Mouse (Mus musculus) left cerebral cortex, postnatal 14 days (tissue): ENCODE measurements around the gene Kl. TPM values are rescaled to one million over a fixed set of nuclear protein-coding genes. Genes with fewer than 3 reads are reported as not detected.

Experiments
- DNase-seq, 2 experiments: peaks; one replicate each; pipeline ENCODE4 v3.0.0; 2021 to 2022; ENCODE audit warnings: low spot score in 2 of 2, mixed read lengths in 1 of 2
- intact Hi-C: fragments of 180-260 bp; cut with DNase I; formaldehyde crosslinking; loops from one replicate; pipeline ENCODE4 v1.15.1; 2025
- long read RNA-seq, 2 experiments: library from polyadenylated mRNA; stranded (forward); transcript quantifications; one replicate each; pipeline ENCODE4 v2.0.0; 2021
- total RNA-seq, 2 experiments: library from RNA; stranded (reverse); gene quantifications; 2 replicates each; pipeline ENCODE4 v1.2.3; 2021

Gene Kl
- total RNA-seq: 1 to 10 TPM; 2.9 to 3.3 TPM
- long read RNA-seq, experiment 1: 0 reads
- long read RNA-seq, experiment 2, full-length matches to known transcripts: 1 of 4 reads
- long read RNA-seq, experiment 2, partial matches to known transcripts: 1 of 4 reads
- long read RNA-seq, experiment 2, other reads (novel, unspliced or antisense): 2 of 4 reads

DNA sequence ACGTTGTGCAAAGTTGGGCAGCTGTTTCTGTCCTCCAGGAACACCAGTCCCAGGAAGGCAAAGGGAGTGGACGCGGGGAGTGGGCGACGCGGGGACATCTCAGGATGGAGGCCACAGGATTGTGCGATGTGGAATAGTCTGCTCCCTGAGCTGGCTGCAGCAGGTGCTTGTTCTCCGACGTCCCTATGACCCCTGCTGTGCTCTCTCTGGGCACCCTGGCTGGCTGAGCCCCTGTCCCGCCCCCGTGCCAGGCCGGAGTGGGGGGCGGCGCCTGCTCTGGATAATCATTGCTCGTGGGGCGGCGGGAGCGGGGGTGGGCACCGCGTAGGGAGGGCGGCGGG, at the start of gene Kl:
Kl (plus strand) TSS at position 280 of the 341 bp plus-strand sequence.
- intact Hi-C loops: no loop called here
- no peak for DNase-seq

DNA sequence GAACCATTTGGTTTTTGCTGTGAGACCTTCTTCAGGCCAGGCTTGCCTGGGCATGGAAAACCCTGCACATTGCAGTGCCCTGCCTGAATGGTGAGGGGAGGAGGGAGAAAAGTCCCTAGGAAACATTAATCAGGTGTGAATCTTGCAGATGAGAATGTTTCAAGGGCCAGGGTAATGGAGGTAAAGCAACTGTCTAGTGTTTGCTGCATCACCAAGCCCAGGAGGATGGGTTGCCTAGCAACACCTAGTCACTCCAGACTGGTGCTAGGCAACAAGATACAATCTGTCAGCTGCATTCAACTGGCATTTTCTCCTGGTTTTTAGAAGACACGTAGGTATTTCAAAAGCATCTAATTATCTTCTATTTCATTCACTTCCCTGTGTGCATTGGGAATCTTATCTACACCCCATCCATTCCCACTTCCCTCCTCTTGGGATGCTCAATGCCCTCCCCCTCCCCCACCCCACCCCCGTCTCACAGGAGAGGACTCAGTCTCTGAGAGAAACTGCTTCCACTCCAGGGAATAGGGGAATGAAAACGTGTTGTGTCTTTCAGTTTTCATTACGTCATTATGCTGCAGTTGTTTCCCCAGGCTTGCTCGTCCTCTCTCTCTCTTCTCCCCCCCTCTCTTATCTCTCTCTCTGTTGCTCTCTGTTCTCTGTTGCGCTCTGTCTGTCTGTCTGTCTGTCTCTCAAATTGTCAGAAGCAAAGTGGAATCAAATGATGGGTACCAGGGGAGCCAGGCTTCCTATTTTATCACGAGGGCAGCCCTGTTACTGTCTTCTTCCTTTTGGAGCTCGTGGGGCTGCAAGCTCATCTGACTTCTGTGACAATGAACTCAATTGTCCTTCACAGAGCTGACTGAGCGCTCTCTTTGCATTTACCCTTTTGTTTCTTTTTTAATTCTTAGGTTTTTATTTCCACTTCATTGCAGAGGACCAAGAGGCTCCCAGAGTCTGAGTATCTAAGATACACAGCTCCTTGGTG, 46.1 kb upstream of the Kl start:
- peak; percentile 71 to 90 for DNase-seq
- intact Hi-C loops: no loop called here

DNA sequence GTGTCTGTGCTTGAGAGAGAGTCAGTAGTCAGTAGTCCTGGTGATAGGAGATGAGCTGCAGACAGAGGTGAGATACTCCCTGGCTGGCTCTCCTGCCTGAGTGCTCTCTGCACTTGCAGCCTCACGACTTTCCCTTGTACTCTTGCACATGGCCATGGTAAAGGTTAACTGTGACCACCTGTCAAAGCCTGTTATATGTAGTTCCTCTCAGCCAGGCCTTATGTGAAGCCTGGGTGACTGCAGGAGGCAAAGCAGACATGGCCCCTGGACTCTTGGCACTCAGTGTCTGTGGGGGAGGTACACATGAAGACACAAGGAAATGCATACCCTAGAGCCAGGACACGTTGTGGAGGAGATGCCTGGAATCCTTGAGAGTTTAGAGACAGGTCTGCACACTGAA, 40.3 kb upstream of the Kl start:
- intact Hi-C loops: no loop called here
- DNase-seq: no peak

DNA sequence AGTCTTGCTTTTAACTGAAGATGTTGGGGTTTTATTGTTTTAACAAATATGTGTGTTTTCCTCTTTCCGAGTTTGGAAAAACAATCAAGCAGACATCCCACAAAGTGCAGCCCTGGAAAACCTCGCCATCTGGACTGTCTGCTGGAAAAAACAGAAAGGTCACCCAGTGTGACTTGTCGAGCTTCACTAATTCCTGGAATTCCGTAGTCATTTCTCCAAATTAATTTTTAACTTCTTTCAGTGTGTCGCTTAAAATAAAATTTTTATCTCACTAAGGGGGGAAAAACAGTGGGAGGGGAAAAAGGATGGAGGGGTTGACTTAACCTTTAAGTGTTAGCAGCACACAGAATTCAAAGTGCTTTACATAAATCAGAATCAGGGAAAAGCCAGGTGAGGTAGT, 39.8 kb upstream of the Kl start:
- no peak for DNase-seq
- intact Hi-C loops: no loop called here

DNA sequence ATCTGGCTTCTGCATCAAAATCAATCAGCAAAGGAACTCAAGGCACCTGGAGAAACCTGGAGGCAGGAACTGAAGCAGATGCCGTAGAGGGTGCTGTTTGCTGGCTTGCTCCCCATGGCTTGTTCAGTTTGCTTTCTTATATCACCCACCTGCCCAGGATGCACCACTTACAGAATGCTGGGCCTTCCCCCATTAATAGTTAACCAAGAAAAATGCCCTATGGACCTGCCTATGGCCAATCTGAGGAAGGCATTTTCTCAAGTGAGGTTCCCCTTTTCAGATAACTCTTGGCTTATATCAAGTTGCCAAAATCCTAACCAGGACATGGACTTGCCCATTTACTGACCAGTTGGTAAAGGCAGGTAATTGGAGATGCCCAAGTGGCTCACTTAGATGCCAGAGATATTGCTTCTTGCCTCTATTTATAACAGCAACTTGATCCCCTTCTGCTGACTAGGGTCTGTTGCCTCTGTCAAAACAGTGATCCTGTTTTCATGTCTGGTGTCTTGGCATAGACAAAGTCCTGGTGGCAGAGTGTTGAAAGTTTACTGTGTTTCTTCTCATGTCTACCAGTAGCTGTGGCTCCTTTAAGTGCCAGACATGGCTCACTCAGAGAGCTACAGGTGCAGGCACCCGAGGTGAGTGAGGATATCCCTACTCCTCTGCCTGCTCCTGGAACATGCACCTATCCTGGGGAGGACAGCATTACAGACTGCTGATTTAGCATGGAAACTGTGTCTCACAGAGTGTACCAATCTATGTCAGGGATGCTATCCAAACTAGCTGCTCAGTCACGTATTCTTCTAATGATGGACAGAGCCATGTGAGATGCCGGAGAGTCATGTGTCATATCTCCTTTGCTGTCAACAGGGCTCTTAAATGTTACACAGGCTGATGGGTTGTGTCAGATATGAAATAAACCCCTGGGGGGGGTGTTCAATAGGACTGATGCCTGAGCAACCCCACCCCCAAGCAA, 37.0 kb upstream of the Kl start:
- DNase-seq: no peak
- intact Hi-C loops: no loop called here

DNA sequence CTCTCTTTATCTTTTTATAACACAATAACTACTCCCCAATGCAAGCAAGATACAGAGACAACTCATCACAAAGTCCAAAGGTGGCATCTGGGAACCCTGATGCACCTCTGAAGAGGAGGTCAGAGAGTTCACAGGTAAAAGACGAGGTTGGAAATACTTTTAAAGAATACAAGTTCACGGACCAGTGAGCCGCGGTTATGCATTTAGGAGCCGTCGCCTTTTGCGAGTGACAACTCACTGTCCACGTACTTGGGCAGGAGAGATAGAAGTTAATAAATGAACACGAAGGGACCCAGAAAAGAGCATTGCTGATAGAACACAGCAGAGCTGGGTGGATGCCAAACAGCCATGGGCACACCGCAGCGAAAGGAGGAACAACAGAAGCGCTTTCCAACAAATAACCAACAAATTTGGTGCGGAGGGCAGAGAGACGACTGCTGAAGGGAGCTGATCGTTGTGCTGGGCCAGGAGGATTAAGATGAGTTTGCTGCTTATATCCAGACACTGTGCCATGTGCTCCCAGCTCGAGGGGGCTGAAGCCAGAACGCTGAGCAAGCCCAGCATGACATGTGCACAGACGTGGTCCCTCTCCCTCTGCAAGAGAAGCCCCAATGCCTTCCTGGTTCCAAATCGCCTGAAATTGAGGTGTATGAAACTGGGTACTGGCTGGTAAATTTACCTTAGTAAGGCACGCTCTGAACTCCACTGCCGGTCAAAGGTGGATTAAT, 35.1 kb upstream of the Kl start:
- DNase-seq: no peak
- intact Hi-C loops: no loop called here

DNA sequence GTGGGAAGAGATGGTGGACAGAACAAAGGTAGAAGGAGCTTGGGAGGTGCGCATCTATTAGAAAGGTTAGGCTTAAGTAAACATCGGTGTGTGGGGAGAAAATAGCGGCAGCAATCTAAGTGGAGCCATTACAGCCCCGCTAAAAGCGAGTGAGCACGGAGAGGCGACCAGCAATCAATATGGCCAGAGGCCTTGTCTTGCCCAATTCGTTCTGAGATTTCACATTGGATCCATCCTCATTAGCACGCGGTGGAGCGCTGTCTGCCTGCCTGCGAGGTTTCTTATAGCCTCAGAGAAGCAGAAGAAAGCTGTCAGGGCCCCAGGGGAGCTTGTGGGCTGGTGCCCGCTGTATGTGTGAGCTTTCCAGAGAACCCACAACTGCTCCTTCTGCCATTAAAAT, 33.8 kb upstream of the Kl start:
- intact Hi-C loops: no loop called here
- DNase-seq: no peak

DNA sequence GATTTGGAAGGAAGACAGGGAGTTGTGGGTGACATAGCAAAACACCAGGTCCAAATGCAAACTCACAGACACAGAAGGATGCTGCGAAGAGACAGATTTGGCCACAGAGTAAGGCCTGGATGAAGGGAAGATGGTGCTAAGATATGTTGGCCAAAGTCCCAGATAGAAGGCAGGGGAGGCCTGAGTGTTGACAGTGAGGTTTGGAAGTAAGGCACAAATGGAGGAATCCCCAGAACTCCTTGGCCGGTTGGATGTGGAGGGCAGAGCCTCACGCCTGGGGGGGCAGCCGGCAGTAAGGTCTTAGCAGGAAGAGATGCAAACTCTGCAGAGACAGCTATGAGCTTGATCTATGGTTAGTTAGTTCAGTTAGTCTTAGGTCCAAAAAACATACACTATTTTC, 33.1 kb upstream of the Kl start:
- intact Hi-C loops: no loop called here
- no peak for DNase-seq

DNA sequence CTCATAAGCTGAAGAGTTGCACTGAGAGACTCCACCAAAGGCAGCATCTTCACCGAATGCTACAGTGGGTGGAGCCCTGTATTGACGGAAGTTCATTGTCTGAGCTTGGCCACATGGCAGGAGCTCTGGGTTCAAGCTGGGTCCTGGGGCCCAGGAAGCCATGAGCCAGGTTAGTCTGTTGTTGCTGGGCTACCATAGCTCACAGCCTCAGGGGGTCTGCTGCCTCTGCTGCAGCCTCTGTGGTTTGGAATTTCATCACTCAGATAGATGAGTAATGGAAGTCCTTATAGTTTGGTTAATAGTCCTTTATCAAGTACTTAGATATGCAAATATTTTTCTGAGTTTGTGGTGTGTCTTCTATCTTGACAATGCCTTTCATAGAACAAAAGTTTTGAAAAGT, 32.4 kb upstream of the Kl start:
- intact Hi-C loops: no loop called here
- DNase-seq: no peak

DNA sequence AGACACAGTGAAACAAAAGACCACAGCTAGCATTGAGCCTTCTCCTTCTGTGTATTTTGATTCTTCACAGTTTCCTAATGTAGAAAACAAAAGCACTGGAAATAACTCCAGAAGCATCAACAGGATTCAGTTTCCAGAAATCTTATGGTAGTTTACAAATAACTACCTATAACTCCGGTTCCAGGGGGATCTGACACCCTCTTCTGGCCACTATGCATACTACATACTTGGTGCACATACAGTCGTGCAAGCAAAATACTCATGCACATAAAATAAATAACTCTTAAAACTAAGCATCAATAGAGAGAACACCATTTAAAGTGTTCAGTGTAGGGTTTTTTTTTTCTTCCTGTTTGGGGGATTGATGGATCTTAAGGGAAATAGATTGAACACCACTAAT, 23.0 kb upstream of the Kl start:
- DNase-seq: no peak
- intact Hi-C loops: no loop called here

DNA sequence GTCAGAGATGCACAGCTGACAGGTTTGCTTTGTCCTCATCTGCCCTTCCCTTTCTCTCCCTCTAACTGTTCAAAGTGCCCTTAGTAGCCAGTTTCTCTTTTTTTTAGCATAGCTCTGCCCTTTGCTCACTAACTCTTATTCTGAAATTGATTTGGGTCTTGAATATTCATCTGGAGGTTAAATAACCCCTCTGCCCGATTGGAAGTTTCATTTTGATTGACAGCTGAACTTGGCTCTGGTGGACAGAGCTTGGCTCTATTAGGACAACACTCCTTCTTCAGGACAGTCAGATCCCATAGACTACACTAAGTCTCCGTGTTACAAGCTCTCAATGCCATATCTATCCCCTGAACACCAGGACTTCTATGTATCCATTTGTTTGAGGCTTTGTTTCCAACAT, 19.8 kb upstream of the Kl start:
- intact Hi-C loops: no loop called here
- DNase-seq: no peak

DNA sequence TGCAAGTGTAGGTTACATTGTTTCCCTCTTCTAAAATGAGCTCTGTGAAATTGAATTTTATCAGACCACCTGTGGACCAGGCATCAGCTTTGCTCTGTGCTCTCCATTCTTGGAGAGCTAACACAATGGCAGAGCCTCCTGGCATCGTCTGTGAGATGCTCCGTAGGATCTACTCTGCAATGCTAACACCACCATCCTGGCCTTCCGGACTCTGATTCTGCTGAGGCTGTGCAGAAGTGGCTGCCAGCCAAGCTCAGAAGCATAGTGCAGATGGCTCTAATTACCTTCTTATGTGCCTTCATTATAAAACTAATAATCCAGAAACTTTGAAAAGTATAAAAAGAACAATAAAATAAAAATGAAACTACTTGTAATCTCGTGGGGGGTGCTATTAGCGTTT, 16.2 kb upstream of the Kl start:
- DNase-seq: no peak
- intact Hi-C loops: no loop called here

DNA sequence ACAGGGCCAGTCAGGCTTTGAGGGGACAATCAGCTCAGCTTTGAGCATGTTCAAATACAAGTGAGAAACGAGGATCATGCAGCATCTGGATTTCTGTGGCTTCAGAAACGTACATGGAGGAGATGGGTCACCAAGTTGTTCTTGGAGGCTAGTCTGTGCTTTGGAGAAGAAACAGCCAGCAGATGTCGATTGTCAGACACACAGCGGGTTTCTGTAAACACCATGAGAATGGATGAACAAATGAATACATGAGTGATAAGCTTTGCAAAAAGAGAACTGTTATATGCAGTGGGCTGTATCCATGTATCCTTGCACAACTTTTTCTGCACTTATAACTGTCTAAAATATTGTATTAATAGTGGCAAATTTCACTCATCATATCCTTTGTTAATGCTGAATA, 15.6 kb upstream of the Kl start:
- intact Hi-C loops: no loop called here
- DNase-seq: no peak

DNA sequence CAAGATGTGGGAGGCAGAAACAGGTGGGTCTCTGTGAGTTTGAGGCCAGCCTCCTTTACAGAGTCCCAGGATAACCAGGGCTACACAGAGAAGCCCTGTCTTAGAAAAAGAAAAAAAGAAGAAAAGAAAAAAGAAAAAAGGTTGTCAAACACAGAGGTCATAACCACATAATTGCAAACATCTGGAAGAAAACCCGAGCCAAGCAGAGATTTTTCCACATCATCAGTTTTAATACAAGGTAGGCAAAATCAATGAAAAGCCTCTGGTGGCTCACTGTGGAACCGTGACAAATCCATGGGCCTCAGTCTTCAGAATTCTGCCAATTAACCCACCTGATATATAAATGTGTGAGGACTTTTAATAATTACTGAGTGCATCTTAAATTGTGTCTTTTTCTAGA, 14.9 kb upstream of the Kl start:
- DNase-seq: no peak
- intact Hi-C loops: no loop called here

DNA sequence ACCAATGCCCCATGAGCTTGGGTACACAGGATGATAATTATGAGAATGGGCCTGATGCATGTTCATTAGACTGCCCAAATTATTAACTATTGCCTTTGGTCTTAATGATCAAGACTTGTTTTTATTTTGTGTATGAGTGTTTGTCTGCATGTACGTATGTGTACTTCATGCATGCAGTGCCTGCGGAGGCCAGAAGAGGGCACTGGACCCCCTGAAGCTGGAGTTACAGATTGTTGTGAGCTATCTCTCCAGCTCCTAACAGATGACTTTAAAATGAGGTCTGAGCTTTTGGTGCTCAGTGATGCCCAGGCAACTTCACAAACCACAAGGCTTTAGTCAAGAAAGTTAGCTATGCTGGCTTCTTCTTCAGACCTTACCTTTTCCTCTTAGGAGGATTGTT, 6.8 kb upstream of the Kl start:
- no peak for DNase-seq
- intact Hi-C loops: no loop called here

DNA sequence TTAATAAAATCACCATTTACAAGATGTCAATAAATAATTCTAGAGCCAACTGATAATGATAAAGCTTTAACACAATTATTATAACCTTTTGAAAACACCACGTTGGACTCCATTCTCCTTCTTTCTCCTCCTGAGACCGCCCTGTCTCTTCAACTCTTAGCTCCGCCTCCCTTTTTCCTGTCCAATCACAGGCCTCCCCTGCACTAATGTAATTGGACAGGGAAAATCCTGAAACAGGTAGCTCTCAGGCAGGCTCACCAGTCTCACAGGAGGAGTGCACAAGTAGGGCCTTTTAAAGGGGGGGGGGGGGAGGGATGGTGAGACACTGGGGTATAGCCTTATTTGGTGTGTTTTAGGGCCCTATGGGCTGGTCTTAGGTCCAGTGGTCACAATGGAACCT, 3.3 kb upstream of the Kl start:
- DNase-seq: no peak
- intact Hi-C loops: no loop called here

DNA sequence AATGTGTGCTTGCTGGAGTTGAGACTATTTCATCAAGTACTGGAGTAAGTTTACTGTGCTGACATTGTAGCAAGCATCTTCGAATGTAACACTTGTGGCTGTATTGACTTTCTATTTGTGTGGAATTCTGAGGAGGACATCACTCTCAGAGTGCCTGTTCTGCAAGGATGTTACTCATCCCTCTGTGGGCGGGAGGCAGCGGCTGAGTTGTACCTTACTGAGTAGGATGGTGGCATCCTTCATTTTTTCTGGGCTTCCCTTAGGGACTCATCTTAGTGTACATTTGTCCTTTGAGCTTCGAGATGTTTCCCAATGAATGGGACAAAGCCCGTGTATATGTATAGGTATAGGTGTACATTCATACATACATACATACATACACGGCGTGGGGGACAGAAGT, 1.1 kb upstream of the Kl start:
- DNase-seq: peak; percentile 39 to 57
- intact Hi-C loops: no loop called here

DNA sequence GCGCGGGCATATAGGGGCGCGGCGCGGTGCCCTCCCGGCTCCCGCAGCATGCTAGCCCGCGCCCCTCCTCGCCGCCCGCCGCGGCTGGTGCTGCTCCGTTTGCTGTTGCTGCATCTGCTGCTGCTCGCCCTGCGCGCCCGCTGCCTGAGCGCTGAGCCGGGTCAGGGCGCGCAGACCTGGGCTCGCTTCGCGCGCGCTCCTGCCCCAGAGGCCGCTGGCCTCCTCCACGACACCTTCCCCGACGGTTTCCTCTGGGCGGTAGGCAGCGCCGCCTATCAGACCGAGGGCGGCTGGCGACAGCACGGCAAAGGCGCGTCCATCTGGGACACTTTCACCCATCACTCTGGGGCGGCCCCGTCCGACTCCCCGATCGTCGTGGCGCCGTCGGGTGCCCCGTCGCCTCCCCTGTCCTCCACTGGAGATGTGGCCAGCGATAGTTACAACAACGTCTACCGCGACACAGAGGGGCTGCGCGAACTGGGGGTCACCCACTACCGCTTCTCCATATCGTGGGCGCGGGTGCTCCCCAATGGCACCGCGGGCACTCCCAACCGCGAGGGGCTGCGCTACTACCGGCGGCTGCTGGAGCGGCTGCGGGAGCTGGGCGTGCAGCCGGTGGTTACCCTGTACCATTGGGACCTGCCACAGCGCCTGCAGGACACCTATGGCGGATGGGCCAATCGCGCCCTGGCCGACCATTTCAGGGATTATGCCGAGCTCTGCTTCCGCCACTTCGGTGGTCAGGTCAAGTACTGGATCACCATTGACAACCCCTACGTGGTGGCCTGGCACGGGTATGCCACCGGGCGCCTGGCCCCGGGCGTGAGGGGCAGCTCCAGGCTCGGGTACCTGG, 488 bp downstream of the Kl start:
- intact Hi-C loops: no loop called here
- DNase-seq: no peak

DNA sequence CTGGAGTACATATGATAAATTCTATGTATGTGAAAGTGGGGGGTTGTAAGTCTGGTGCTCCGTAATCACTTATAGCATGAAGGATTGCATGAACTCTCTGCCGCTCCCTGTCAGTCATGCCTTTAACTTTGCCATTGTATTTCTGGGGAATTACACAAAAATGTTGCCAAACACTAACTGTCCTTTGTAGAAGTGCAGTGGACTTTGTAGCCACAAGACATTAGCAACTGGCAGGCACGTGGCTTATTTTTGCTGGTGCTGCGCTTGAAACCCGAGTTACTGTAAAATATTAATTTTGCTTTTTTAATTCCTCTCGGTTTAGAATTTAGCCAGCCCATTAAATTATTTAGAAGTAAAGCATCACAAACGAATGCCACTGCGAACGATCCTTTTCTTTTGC, 2.4 kb downstream of the Kl start:
- no peak for DNase-seq
- intact Hi-C loops: no loop called here
